Mouse (Mus musculus) liver, adult 2 months (tissue): ENCODE results near the gene Pbx2.

Experiments
- CTCF ChIP-seq: fragments of 200-500 bp; IDR thresholded peaks from 2 replicates; pipeline ENCODE4 v1.5.1; 2011; ENCODE audit warnings: low read depth, low read length, control low read depth
- POLR2A ChIP-seq: fragments of 200-500 bp; IDR thresholded peaks from 2 replicates; pipeline ENCODE4 v1.6.1; 2011; ENCODE audit warnings: low read length, control low read depth; ENCODE audit not compliant: insufficient read depth; ENCODE audit errors: extremely low read depth

- TF ChIP-seq CTCF (no peak), POLR2A (no peak)
These were observed 14.5 kb upstream of the Pbx2 start for GRCm38 (mm10) chr17:34576577-34576976.
